Mouse (Mus musculus) midbrain, embryonic 11.5 days (tissue): ENCODE data around the gene Tet2. TPM values are rescaled to one million over a fixed set of nuclear protein-coding genes. Genes with fewer than 3 reads are reported as not detected.

ENCODE experiments used
- ATAC-seq: fragments of 200-750 bp; cut with Nextera tagmentation; 2 replicates; pipeline ENCODE4 v1.8.0; 2017; ENCODE audit warnings: moderate TSS enrichment, moderate library complexity; ENCODE audit not compliant: low FRiP score
- DNase-seq: peaks from one replicate; pipeline ENCODE4 v3.0.0; 2015; ENCODE audit warnings: low spot score; ENCODE audit errors: missing footprints
- H3K27ac ChIP-seq: fragments of 300-500 bp; sonication (generic); 2 replicates; pipeline ENCODE4 v1.5.1; 2014; ENCODE audit warnings: low read depth, low read length
- H3K27me3 ChIP-seq: fragments of 300-500 bp; sonication (generic); 2 replicates; pipeline ENCODE4 v1.6.1; 2014; ENCODE audit warnings: mild to moderate bottlenecking, low read length, moderate library complexity, mixed read lengths; ENCODE audit not compliant: control insufficient read depth, insufficient read depth
- H3K36me3 ChIP-seq: fragments of 300-500 bp; sonication (generic); 2 replicates; pipeline ENCODE4 v1.6.1; 2014; ENCODE audit warnings: mild to moderate bottlenecking, low read length, moderate library complexity, mixed read lengths; ENCODE audit not compliant: control insufficient read depth, insufficient read depth
- H3K4me1 ChIP-seq: fragments of 300-500 bp; sonication (generic); 2 replicates; pipeline ENCODE4 v1.6.1; 2014; ENCODE audit warnings: low read length; ENCODE audit not compliant: control insufficient read depth, insufficient read depth
- H3K4me2 ChIP-seq: fragments of 300-500 bp; sonication (generic); 2 replicates; pipeline ENCODE4 v1.6.1; 2014; ENCODE audit warnings: mild to moderate bottlenecking, moderate library complexity
- H3K4me3 ChIP-seq: fragments of 300-500 bp; sonication (generic); 2 replicates; pipeline ENCODE4 v1.5.1; 2014; ENCODE audit warnings: low read depth, low read length
- H3K9ac ChIP-seq: fragments of 300-500 bp; sonication (generic); 2 replicates; pipeline ENCODE4 v1.6.1; 2014; ENCODE audit warnings: low read length
- H3K9me3 ChIP-seq: fragments of 300-500 bp; sonication (generic); 2 replicates; pipeline ENCODE4 v1.6.1; 2016; ENCODE audit warnings: low read length; ENCODE audit not compliant: control insufficient read depth
- WGBS: fragments of 180-500 bp; shearing (Covaris S2); extraction: QIAGEN DNeasy Blood & Tissue Kit; methylation state at CpG from one replicate; pipeline ENCODE4 v1.1.7; 2014; 5-methylcytosine and 5-hydroxymethylcytosine counted together
- polyA plus RNA-seq: library from polyadenylated mRNA; unstranded; fragments of >200 nt; fragmentation: Nextera tagmentation; extraction: Ambion mirVana; gene quantifications from 2 replicates; pipeline ENCODE4 v1.2.1, GENCODE M21; 2014

Gene Tet2
- polyA plus RNA-seq, 1 experiment from 2014 or later: 15.0 TPM

DNA sequence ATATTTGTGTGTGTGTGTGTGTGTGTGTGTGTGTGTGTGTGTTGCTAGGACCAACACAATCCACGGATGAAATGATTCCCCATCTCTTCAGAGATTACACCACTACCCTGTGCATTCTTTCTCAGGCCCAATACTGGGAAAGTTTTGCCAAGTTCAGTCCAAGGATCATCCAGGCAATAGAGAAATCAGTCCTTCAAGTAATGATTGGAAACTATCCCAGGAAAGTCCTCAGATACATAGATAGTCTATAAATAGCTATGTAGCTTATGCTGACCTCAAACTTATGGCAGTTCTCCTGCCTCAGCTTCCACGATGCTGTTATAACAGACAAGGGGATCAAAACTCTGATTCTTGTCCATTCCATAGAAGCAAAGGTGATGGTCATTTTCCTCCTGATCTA lies 13.8 kb downstream of the Tet2 start:
- no peak for DNase-seq
- H3K27ac ChIP-seq: no peak overlapping the region
- no peaks in the 10 kb centered on the region for H3K9me3 ChIP-seq
- H3K27me3 ChIP-seq: no peaks in the 10 kb centered on the region
- peaks cover 4% of the 10 kb centered on the region for H3K4me1 ChIP-seq
- no peak overlapping the region for H3K4me2 ChIP-seq
- no peak overlapping the region for H3K4me3 ChIP-seq
- 86% methylated on average over 2 of the region's 2 CpGs for WGBS
- H3K9ac ChIP-seq: no peak overlapping the region
- ATAC-seq: no peak
- no peaks in the 10 kb centered on the region for H3K36me3 ChIP-seq

- no peaks in the 10 kb centered on the region for H3K9me3 ChIP-seq
- H3K4me3 ChIP-seq: no peak overlapping the region
- no peaks in the 10 kb centered on the region for H3K27me3 ChIP-seq
- H3K9ac ChIP-seq: no peak overlapping the region
- no peak overlapping the region for H3K27ac ChIP-seq
- DNase-seq (no peak), ATAC-seq (no peak)
- WGBS: 83% methylated on average over 3 of the region's 3 CpGs
- peaks cover 4% of the 10 kb centered on the region for H3K4me1 ChIP-seq
- no peaks in the 10 kb centered on the region for H3K36me3 ChIP-seq
- no peak overlapping the region for H3K4me2 ChIP-seq
Measured at GRCm38 (mm10) chr3:133530664-133531063, 14.3 kb downstream of the Tet2 start.

GRCm38 (mm10) chr3:133526119-133526723 lies 18.7 kb downstream of the Tet2 start:
- no peaks in the 10 kb centered on the region for H3K4me1 ChIP-seq
- no peak overlapping the region for H3K9ac ChIP-seq
- H3K4me2 ChIP-seq: no peak overlapping the region
- H3K27me3 ChIP-seq: no peaks in the 10 kb centered on the region
- no peaks in the 10 kb centered on the region for H3K36me3 ChIP-seq
- no peak overlapping the region for H3K27ac ChIP-seq
- H3K4me3 ChIP-seq: no peak overlapping the region
- no peaks in the 10 kb centered on the region for H3K9me3 ChIP-seq
- no peak for DNase-seq
- 88% methylated on average over 4 of the region's 4 CpGs for WGBS
- ATAC-seq: no peak

DNA sequence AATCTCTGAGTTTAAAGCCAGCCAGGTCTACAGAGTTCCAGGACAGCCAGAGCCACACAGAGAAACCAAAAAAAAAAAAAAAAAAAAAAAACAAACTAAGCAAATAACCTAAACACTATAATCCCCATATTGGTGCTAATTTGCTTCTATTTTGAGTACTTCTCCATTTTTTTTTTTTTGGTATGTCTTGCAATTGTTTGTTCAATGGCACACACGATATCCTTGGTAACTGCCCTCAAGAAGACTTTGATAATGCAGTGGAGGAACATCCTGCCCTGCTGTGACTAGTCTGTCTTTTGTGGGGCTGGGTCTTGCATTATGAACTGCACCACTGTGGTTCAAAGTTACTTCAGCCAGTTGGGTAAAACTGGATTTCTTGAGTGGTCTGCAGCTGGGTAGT lies 19.4 kb downstream of the Tet2 start:
- Histone ChIP-seq H3K9ac (no peak overlapping the region), H3K9me3 (no peaks in the 10 kb centered on the region), H3K4me3 (no peak overlapping the region), H3K36me3 (no peaks in the 10 kb centered on the region), H3K27me3 (no peaks in the 10 kb centered on the region), H3K4me2 (no peak overlapping the region), H3K27ac (no peak overlapping the region), H3K4me1 (no peaks in the 10 kb centered on the region)
- ATAC-seq: no peak
- DNase-seq: no peak
- 77% methylated on average over 1 of the region's 1 CpGs for WGBS

DNA sequence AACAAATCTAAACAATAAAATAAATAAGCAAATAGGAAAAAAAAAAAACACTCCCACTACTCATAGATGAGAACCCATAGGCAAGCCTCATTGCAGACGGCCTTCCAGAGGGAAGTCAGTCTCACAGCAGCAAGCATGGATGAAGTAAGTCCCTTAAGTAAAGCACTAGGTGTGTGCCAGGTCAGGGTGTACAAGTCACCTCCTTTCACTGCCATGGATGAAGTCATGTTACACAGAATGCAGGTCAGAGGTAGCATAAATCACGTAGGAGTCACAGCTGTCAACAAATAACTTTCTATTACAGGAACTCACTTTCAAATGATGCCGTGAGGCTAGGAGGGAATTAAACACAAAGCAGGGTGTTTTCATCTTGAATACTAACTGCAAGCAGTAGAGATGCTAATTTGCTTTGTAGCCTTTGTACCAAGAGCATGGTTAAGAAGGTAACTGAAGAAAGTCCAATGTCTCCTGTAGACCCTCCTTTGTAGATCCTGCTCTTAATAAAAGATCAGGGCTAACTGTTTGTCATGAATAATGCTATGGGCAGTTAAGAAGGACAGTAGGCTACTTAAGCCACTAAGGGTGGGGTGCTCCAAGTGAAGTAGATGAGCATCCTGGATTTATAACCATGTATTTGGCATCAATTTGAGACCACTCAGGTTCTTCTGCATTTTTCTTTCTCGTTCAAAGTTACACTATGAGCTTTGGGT lies 20.4 kb downstream of the Tet2 start:
- H3K9me3 ChIP-seq: no peaks in the 10 kb centered on the region
- H3K4me3 ChIP-seq: no peak overlapping the region
- DNase-seq: no peak
- ATAC-seq: no peak
- WGBS: 87% methylated on average over 4 of the region's 4 CpGs
- no peak overlapping the region for H3K27ac ChIP-seq
- H3K36me3 ChIP-seq: no peaks in the 10 kb centered on the region
- H3K9ac ChIP-seq: no peak overlapping the region
- no peaks in the 10 kb centered on the region for H3K27me3 ChIP-seq
- no peaks in the 10 kb centered on the region for H3K4me1 ChIP-seq
- H3K4me2 ChIP-seq: no peak overlapping the region

- no peak for ATAC-seq
- Histone ChIP-seq H3K4me3 (no peak overlapping the region), H3K36me3 (no peaks in the 10 kb centered on the region), H3K9ac (no peak overlapping the region), H3K9me3 (no peaks in the 10 kb centered on the region), H3K4me2 (no peak overlapping the region), H3K27ac (no peak overlapping the region), H3K27me3 (no peaks in the 10 kb centered on the region), H3K4me1 (no peaks in the 10 kb centered on the region)
- WGBS: 91% methylated on average over 6 of the region's 6 CpGs
- no peak for DNase-seq
Measured at GRCm38 (mm10) chr3:133523191-133523590, 21.7 kb downstream of the Tet2 start.

DNA sequence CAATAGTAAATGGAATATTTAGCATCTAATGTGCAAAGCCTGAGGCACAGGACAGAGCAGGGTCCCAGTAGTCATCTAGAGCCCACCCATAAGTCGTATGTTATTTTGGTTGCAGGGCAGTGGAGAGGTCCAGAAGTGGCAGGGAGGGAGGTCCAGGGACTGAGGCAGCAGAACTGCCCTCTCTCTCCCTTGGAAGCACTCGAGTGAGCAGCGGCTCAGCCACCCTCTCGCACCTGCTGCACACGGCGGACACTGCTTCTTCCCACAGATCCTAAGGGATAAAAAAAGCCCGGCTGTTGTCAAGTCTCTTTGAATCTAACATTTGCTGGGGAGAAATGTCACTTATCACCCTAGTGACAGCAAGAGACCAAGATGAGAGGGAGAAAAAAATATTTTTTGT lies 22.6 kb downstream of the Tet2 start:
- Histone ChIP-seq H3K9me3 (no peaks in the 10 kb centered on the region), H3K36me3 (no peaks in the 10 kb centered on the region), H3K4me1 (no peaks in the 10 kb centered on the region), H3K27ac (no peak overlapping the region), H3K27me3 (no peaks in the 10 kb centered on the region), H3K9ac (no peak overlapping the region), H3K4me3 (no peak overlapping the region), H3K4me2 (no peak overlapping the region)
- DNase-seq (no peak), ATAC-seq (no peak)
- WGBS: 73% methylated on average over 7 of the region's 7 CpGs

GRCm38 (mm10) chr3:133518801-133519200 lies 26.1 kb downstream of the Tet2 start:
- Histone ChIP-seq H3K4me1 (no peaks in the 10 kb centered on the region), H3K4me2 (no peak overlapping the region), H3K27ac (no peak overlapping the region), H3K4me3 (no peak overlapping the region), H3K36me3 (no peaks in the 10 kb centered on the region), H3K9ac (no peak overlapping the region), H3K9me3 (no peaks in the 10 kb centered on the region), H3K27me3 (no peaks in the 10 kb centered on the region)
- no peak for DNase-seq
- ATAC-seq: no peak
- WGBS: 78% methylated on average over 3 of the region's 3 CpGs

DNA sequence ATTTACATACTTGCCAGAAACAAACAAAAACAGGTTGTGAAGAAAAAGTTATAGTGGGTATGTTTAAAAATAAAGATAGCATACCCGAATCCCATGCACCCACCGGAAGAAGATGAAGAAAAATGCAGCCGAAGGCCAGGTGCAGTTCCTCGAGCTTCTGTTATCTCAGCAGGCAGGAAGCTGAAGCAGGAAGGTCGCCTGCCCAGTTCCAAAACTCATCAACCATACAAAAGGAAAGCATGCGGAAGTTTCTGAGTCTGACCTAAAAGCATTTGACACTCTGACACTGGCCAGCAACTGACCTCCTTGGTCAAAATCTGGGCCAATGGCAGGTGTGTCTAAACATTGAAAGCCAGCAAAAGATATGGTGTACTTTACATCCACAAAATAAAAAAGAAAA lies 26.8 kb downstream of the Tet2 start:
- Histone ChIP-seq H3K9ac (no peak overlapping the region), H3K27ac (no peak overlapping the region), H3K36me3 (0 out of 2 replicates have a peak, but pooled peaks cover 3% of the 10 kb centered on the region), H3K9me3 (no peaks in the 10 kb centered on the region), H3K27me3 (no peaks in the 10 kb centered on the region), H3K4me2 (no peak overlapping the region), H3K4me1 (no peaks in the 10 kb centered on the region), H3K4me3 (no peak overlapping the region)
- 91% methylated on average over 6 of the region's 6 CpGs for WGBS
- ATAC-seq: no peak
- no peak for DNase-seq
